Mouse (Mus musculus): ENCODE measurements around the gene Olfr1446.

- TF ChIP-seq EP300 (IDR thresholded peaks at IDR 0.05; ENCODE audit: low read depth) (no peak), CTCF (IDR thresholded peaks at IDR 0.05; ENCODE audit: low read depth) (no peak)
These were observed at the start of gene Olfr1446 for GRCm38 (mm10) chr19:12893424-12893823.

Data from heart, postnatal 0 days (tissue).